Mouse (Mus musculus) thymus, postnatal 36 days (tissue): ENCODE measurements around the gene Kcne4.

Source experiments
- DNase-seq, 2 experiments: peaks; one replicate each; pipeline ENCODE4 v3.0.0; 2022; ENCODE audit warnings: mixed read lengths in 2 of 2

The Kcne4 gene

GRCm38 (mm10) chr1:78862281-78862680 lies 45.7 kb downstream of the Kcne4 start:
- no peak for DNase-seq

- DNase-seq = no peak
Observed at GRCm38 (mm10) chr1:78863833-78864232, 47.3 kb downstream of the Kcne4 start.

- no peak for DNase-seq
Observed at GRCm38 (mm10) chr1:78864351-78864750, 47.8 kb downstream of the Kcne4 start.

GRCm38 (mm10) chr1:78864799-78865346 lies 48.3 kb downstream of the Kcne4 start:
- no peak for DNase-seq

- DNase-seq = no peak
Observed at GRCm38 (mm10) chr1:78865991-78866390, 49.4 kb downstream of the Kcne4 start.

GRCm38 (mm10) chr1:78866455-78866854 lies 49.9 kb downstream of the Kcne4 start:
- no peak for DNase-seq
